9 mouse cellular contexts compared by ENCODE assay signal in genomic region chr5:105986401-105986800, GRCm38 (mm10).
DNase-seq lines count a peak whose midpoint lies in the region; ATAC-seq and TF ChIP-seq lines count a peak whose summit lies in the region.
"Had no signal": no experiment of that assay in that cellular context is flagged by ENCODE, and none has a peak within 500 bp of the region (broad histone marks: within the 10 kb centered on the region; RNA-seq: fewer than 3 reads in every experiment).

No protein-coding gene starts in this region.

- no peak for DNase-seq in gastrocnemius, adult 2 months
- DNase-seq in gastrocnemius, postnatal 36 days = no peak
- peak; percentile 26 for DNase-seq in neural tube, embryonic 10.5 days (ENCODE audit: extremely low spot score, low spot score)
- DNase-seq in embryo, embryonic 11.5 days (ENCODE audit: low read depth, low spot score) = peak; percentile 52
- DNase-seq in left cerebral cortex, postnatal 14 days (ENCODE audit: low spot score in 2 of 2) = peak; percentile 54 to 73
- DNase-seq in testis, postnatal 10 days (ENCODE audit: low spot score) = peak; percentile 46

- no peak overlapping the region for H3K27ac ChIP-seq in gastrocnemius, adult 2 months
- H3K27ac ChIP-seq in neural tube, embryonic 15.5 days (replicated peaks) = no peak overlapping the region
- H3K27ac ChIP-seq: stomach, embryonic 15.5 days had no signal

- ATAC-seq in neural tube, embryonic 15.5 days (ENCODE audit: low FRiP score) = no peak
- no peak for ATAC-seq in inflammation-experienced regulatory T-cells, adult 6 months

- TF ChIP-seq CTCF in gastrocnemius, adult 2 months (IDR thresholded peaks at IDR 0.05) = peak; percentile 52

- WGBS in neural tube, embryonic 15.5 days = 32% methylated on average over 7 of the region's 7 CpGs

- no peak overlapping the region for H3K9ac ChIP-seq in neural tube, embryonic 15.5 days (replicated peaks)
- H3K9ac ChIP-seq: stomach, embryonic 15.5 days had no signal

- no peak overlapping the region for H3K4me2 ChIP-seq in neural tube, embryonic 15.5 days
- H3K4me2 ChIP-seq: stomach, embryonic 15.5 days had no signal

- intact Hi-C loops in gastrocnemius, adult 2 months (cut with DNase I) = no loop called here
- intact Hi-C loops in gastrocnemius, postnatal 36 days (cut with DNase I) = no loop called here
- intact Hi-C loops in left cerebral cortex, postnatal 14 days (cut with DNase I) = no loop called here

- no peaks in the 10 kb centered on the region for H3K4me1 ChIP-seq in neural tube, embryonic 15.5 days
- H3K4me1 ChIP-seq: stomach, embryonic 15.5 days had no signal

- no peak overlapping the region for H3K4me3 ChIP-seq in gastrocnemius, adult 2 months
- H3K4me3 ChIP-seq in neural tube, embryonic 15.5 days (replicated peaks) = no peak overlapping the region
- H3K4me3 ChIP-seq: stomach, embryonic 15.5 days had no signal

- H3K9me3 ChIP-seq in neural tube, embryonic 15.5 days (replicated peaks) = no peaks in the 10 kb centered on the region
- H3K9me3 ChIP-seq: stomach, embryonic 15.5 days had no signal

- 0 out of 2 replicates have a peak, but pooled peaks cover 2% of the 10 kb centered on the region for H3K27me3 ChIP-seq in neural tube, embryonic 15.5 days (replicated peaks)
- H3K27me3 ChIP-seq: stomach, embryonic 15.5 days had no signal

- no peaks in the 10 kb centered on the region for H3K36me3 ChIP-seq in neural tube, embryonic 15.5 days
- H3K36me3 ChIP-seq: stomach, embryonic 15.5 days had no signal

Comparison
In these comparisons a context has a peak if more than half of its experiments do, and no peak if none do; other contexts are left out.
1. DNase-seq: peak in neural tube, embryonic 10.5 days (single experiment), embryo, embryonic 11.5 days (single experiment), left cerebral cortex, postnatal 14 days (2 of 2) and testis, postnatal 10 days (single experiment); none in gastrocnemius, adult 2 months (single experiment) and gastrocnemius, postnatal 36 days (0 of 2).